Mouse (Mus musculus) naive thymus-derived CD4-positive, alpha-beta T cell, adult 2 months (primary cell): ENCODE data around the gene Bri3.
"Not testable (repeated sequence)": the region's sequence is repeated elsewhere in the genome, so short reads cannot be mapped to it uniquely, and the experiment has no call there.

Experiments used
- DNase-seq: peaks from one replicate; pipeline ENCODE4 v3.0.0-alpha.2; 2011; ENCODE audit warnings: low read depth

The Bri3 gene

GRCm38 (mm10) chr5:144295357-144295756, 51.1 kb downstream of the Bri3 start:
- DNase-seq, result no peak

GRCm38 (mm10) chr5:144296090-144296604, 51.9 kb downstream of the Bri3 start:
- no peak for DNase-seq

GRCm38 (mm10) chr5:144303071-144303470, 58.8 kb downstream of the Bri3 start:
- no peak for DNase-seq

GRCm38 (mm10) chr5:144308929-144309328, 64.7 kb downstream of the Bri3 start:
- no peak for DNase-seq

- no peak for DNase-seq
Observed at GRCm38 (mm10) chr5:144312183-144312582, 67.9 kb downstream of the Bri3 start.

- no peak for DNase-seq
Observed at GRCm38 (mm10) chr5:144313335-144313734, 69.1 kb downstream of the Bri3 start.

GRCm38 (mm10) chr5:144314731-144315494, 70.7 kb downstream of the Bri3 start:
- no peak for DNase-seq

GRCm38 (mm10) chr5:144316442-144316841, 72.2 kb downstream of the Bri3 start:
- no peak for DNase-seq

GRCm38 (mm10) chr5:144317426-144317825, 73.2 kb downstream of the Bri3 start:
- no peak for DNase-seq

- DNase-seq, result no peak
Observed at GRCm38 (mm10) chr5:144318286-144318685, 74.0 kb downstream of the Bri3 start.

GRCm38 (mm10) chr5:144321681-144322080, 77.4 kb downstream of the Bri3 start:
- DNase-seq, result no peak

GRCm38 (mm10) chr5:144322717-144323116, 78.5 kb downstream of the Bri3 start:
- no peak for DNase-seq

GRCm38 (mm10) chr5:144334010-144334409, 89.8 kb downstream of the Bri3 start:
- no peak for DNase-seq

- DNase-seq, result not testable (repeated sequence)
Observed at GRCm38 (mm10) chr5:144335357-144335756, 91.1 kb downstream of the Bri3 start.

- no peak for DNase-seq
Observed at GRCm38 (mm10) chr5:144338787-144339186, 94.5 kb downstream of the Bri3 start.

GRCm38 (mm10) chr5:144341085-144341484, 96.8 kb downstream of the Bri3 start:
- DNase-seq, result no peak

GRCm38 (mm10) chr5:144344592-144344991, 100.4 kb downstream of the Bri3 start:
- DNase-seq, result no peak

GRCm38 (mm10) chr5:144351185-144351584, 106.9 kb downstream of the Bri3 start:
- DNase-seq, result no peak

- DNase-seq, result no peak
Observed at GRCm38 (mm10) chr5:144352250-144353047, 108.2 kb downstream of the Bri3 start.

- peak; percentile 6 for DNase-seq
Observed at GRCm38 (mm10) chr5:144356776-144357455, 112.7 kb downstream of the Bri3 start.

- DNase-seq, result peak; percentile 4
Observed at GRCm38 (mm10) chr5:144357551-144357880, 113.3 kb downstream of the Bri3 start.

GRCm38 (mm10) chr5:144357881-144358591, 113.8 kb downstream of the Bri3 start, which contains the start of gene Baiap2l1:
Gene Baiap2l1, minus strand, starts transcription at chr5:144358112.
- peak; percentile 63 for DNase-seq
